Mouse (Mus musculus) macrophage (primary cell): ENCODE measurements around the gene Lrrc32. TPM values are rescaled to one million over a fixed set of nuclear protein-coding genes. Genes with fewer than 3 reads are reported as not detected.

Source experiments
- H3K27ac ChIP-seq: fragments of 350-480 bp; formaldehyde crosslinking; 2 replicates; pipeline ENCODE4 v1.9.0; 2021
- H3K36me3 ChIP-seq: fragments of 350-480 bp; formaldehyde crosslinking; 2 replicates; pipeline ENCODE4 v1.9.0; 2021; ENCODE audit errors: inconsistent target
- H3K4me3 ChIP-seq: fragments of 350-480 bp; formaldehyde crosslinking; 2 replicates; pipeline ENCODE4 v1.9.0; 2021; ENCODE audit errors: inconsistent target
- H3K79me2 ChIP-seq: fragments of 350-480 bp; formaldehyde crosslinking; 2 replicates; pipeline ENCODE4 v1.9.0; 2021; ENCODE audit errors: inconsistent target
- WGBS: methylation state at CpG from one replicate; pipeline ENCODE4 v1.1.7; 2026; ENCODE audit warnings: inconsistent platforms; ENCODE audit not compliant: missing documents; 5-methylcytosine and 5-hydroxymethylcytosine counted together
- polyA plus RNA-seq: library from polyadenylated mRNA; stranded (reverse); fragments of 250-400 nt; gene quantifications from 3 replicates; pipeline ENCODE4 v1.2.4, GENCODE M21; 2018; ENCODE audit warnings: inconsistent platforms

The Lrrc32 gene
- polyA plus RNA-seq, 1 experiment from 2014 or later, result 0.19 TPM

- H3K27ac ChIP-seq, result no peak overlapping the region
- no peak overlapping the region for H3K4me3 ChIP-seq
- H3K79me2 ChIP-seq, result no peaks in the 10 kb centered on the region
- 41% methylated on average over 18 of the region's 18 CpGs for WGBS
- H3K36me3 ChIP-seq, result no peaks in the 10 kb centered on the region
These were observed 4.9 kb downstream of the Lrrc32 start for GRCm38 (mm10) chr7:98493901-98494480.

- Histone ChIP-seq H3K79me2 (no peaks in the 10 kb centered on the region), H3K4me3 (no peak overlapping the region), H3K27ac (no peak overlapping the region), H3K36me3 (no peaks in the 10 kb centered on the region)
- WGBS, result 100% methylated on average over 1 of the region's 1 CpGs
These were observed 6.5 kb downstream of the Lrrc32 start for GRCm38 (mm10) chr7:98495591-98495990.

GRCm38 (mm10) chr7:98497451-98497850 lies 8.4 kb downstream of the Lrrc32 start:
- WGBS, result 86% methylated on average over 5 of the region's 5 CpGs
- H3K36me3 ChIP-seq, result no peaks in the 10 kb centered on the region
- no peak overlapping the region for H3K4me3 ChIP-seq
- H3K79me2 ChIP-seq, result no peaks in the 10 kb centered on the region
- H3K27ac ChIP-seq, result no peak overlapping the region

GRCm38 (mm10) chr7:98498101-98498500 lies 9.0 kb downstream of the Lrrc32 start:
- 93% methylated on average over 12 of the region's 12 CpGs for WGBS
- Histone ChIP-seq H3K27ac (no peak overlapping the region), H3K36me3 (no peaks in the 10 kb centered on the region), H3K4me3 (no peak overlapping the region), H3K79me2 (no peaks in the 10 kb centered on the region)

- H3K36me3 ChIP-seq, result no peaks in the 10 kb centered on the region
- H3K27ac ChIP-seq, result no peak overlapping the region
- no peak overlapping the region for H3K4me3 ChIP-seq
- no peaks in the 10 kb centered on the region for H3K79me2 ChIP-seq
- WGBS, result 90% methylated on average over 20 of the region's 20 CpGs
These were observed 9.8 kb downstream of the Lrrc32 start for GRCm38 (mm10) chr7:98498656-98499560.

- H3K4me3 ChIP-seq, result no peak overlapping the region
- no peaks in the 10 kb centered on the region for H3K79me2 ChIP-seq
- H3K36me3 ChIP-seq, result no peaks in the 10 kb centered on the region
- no peak overlapping the region for H3K27ac ChIP-seq
- 65% methylated on average over 21 of the region's 25 CpGs for WGBS
These were observed 10.6 kb downstream of the Lrrc32 start for GRCm38 (mm10) chr7:98499561-98500292.

- WGBS, result 96% methylated on average over 3 of the region's 3 CpGs
- H3K79me2 ChIP-seq, result no peaks in the 10 kb centered on the region
- H3K36me3 ChIP-seq, result no peaks in the 10 kb centered on the region
- H3K4me3 ChIP-seq, result no peak overlapping the region
- no peak overlapping the region for H3K27ac ChIP-seq
These were observed 11.4 kb downstream of the Lrrc32 start for GRCm38 (mm10) chr7:98500470-98500869.

GRCm38 (mm10) chr7:98501078-98501477 lies 12.0 kb downstream of the Lrrc32 start:
- H3K27ac ChIP-seq, result no peak overlapping the region
- H3K79me2 ChIP-seq, result no peaks in the 10 kb centered on the region
- 97% methylated on average over 7 of the region's 7 CpGs for WGBS
- H3K36me3 ChIP-seq, result no peaks in the 10 kb centered on the region
- H3K4me3 ChIP-seq, result no peak overlapping the region

GRCm38 (mm10) chr7:98502921-98503320 lies 13.8 kb downstream of the Lrrc32 start:
- H3K79me2 ChIP-seq, result no peaks in the 10 kb centered on the region
- H3K27ac ChIP-seq, result no peak overlapping the region
- no peak overlapping the region for H3K4me3 ChIP-seq
- WGBS, result 76% methylated on average over 5 of the region's 5 CpGs
- H3K36me3 ChIP-seq, result no peaks in the 10 kb centered on the region

- Histone ChIP-seq H3K27ac (no peak overlapping the region), H3K36me3 (no peaks in the 10 kb centered on the region), H3K4me3 (no peak overlapping the region), H3K79me2 (no peaks in the 10 kb centered on the region)
- 92% methylated on average over 6 of the region's 6 CpGs for whole genome bisulfite sequencing
These were observed 15.0 kb downstream of the Lrrc32 start for GRCm38 (mm10) chr7:98503951-98504647.

- Histone ChIP-seq H3K36me3 (no peaks in the 10 kb centered on the region), H3K4me3 (no peak overlapping the region), H3K27ac (no peak overlapping the region), H3K79me2 (no peaks in the 10 kb centered on the region)
- WGBS, result 74% methylated on average over 4 of the region's 5 CpGs
These were observed 15.7 kb downstream of the Lrrc32 start for GRCm38 (mm10) chr7:98504726-98505314.

GRCm38 (mm10) chr7:98505664-98506063 lies 16.6 kb downstream of the Lrrc32 start:
- Histone ChIP-seq H3K27ac (no peak overlapping the region), H3K36me3 (no peaks in the 10 kb centered on the region), H3K79me2 (no peaks in the 10 kb centered on the region), H3K4me3 (no peak overlapping the region)
- WGBS, result 93% methylated on average over 3 of the region's 3 CpGs

- no peak overlapping the region for H3K27ac ChIP-seq
- H3K36me3 ChIP-seq, result no peaks in the 10 kb centered on the region
- no peaks in the 10 kb centered on the region for H3K79me2 ChIP-seq
- no peak overlapping the region for H3K4me3 ChIP-seq
- WGBS, result 75% methylated on average over 15 of the region's 15 CpGs
These were observed 22.2 kb downstream of the Lrrc32 start for GRCm38 (mm10) chr7:98510961-98511958.
